Mouse (Mus musculus) lung, postnatal 0 days (tissue): ENCODE measurements around the gene Strn4. TPM values are rescaled to one million over a fixed set of nuclear protein-coding genes. Genes with fewer than 3 reads are reported as not detected.
A peak's percentile ranks its signal among the peaks of the same experiment; 100 is the strongest.

ENCODE experiments used
- ATAC-seq: fragments of 200-750 bp; cut with Nextera tagmentation; 2 replicates; pipeline ENCODE4 v1.8.0; 2017; ENCODE audit warnings: moderate library complexity
- DNase-seq: peaks from one replicate; pipeline ENCODE4 v3.0.0-alpha.2; 2016; ENCODE audit warnings: low spot score
- H3K27ac ChIP-seq: fragments of 300-500 bp; sonication (generic); 2 replicates; pipeline ENCODE4 v1.5.1; 2014; ENCODE audit warnings: antibody characterized with exemption, mild to moderate bottlenecking, low read length, mixed read lengths
- H3K27me3 ChIP-seq: fragments of 300-500 bp; sonication (generic); replicated peaks from 2 replicates; pipeline ENCODE4 v1.6.1; 2014; ENCODE audit warnings: low read length, mixed read lengths; ENCODE audit not compliant: insufficient read depth
- H3K36me3 ChIP-seq: fragments of 300-500 bp; sonication (generic); 2 replicates; pipeline ENCODE4 v1.6.1; 2014; ENCODE audit warnings: low read length, mixed read lengths; ENCODE audit not compliant: insufficient read depth
- H3K4me1 ChIP-seq: fragments of 300-500 bp; sonication (generic); 2 replicates; pipeline ENCODE4 v1.6.1; 2014; ENCODE audit warnings: antibody characterized with exemption, low read depth, low read length, mixed read lengths; ENCODE audit not compliant: insufficient read depth
- H3K4me2 ChIP-seq: fragments of 300-500 bp; sonication (generic); replicated peaks from 2 replicates; pipeline ENCODE4 v1.6.1; 2014; ENCODE audit warnings: low read depth, mild to moderate bottlenecking, low read length, moderate library complexity, mixed read lengths
- H3K4me3 ChIP-seq: fragments of 300-500 bp; sonication (generic); 2 replicates; pipeline ENCODE4 v1.5.1; 2014; ENCODE audit warnings: low read depth, low read length
- H3K9ac ChIP-seq: fragments of 300-500 bp; sonication (generic); replicated peaks from 2 replicates; pipeline ENCODE4 v1.6.1; 2014; ENCODE audit warnings: low read depth, mild to moderate bottlenecking
- H3K9me3 ChIP-seq: fragments of 300-500 bp; sonication (generic); 2 replicates; pipeline ENCODE4 v1.6.1; 2016; ENCODE audit warnings: low read length, mixed read lengths
- CTCF ChIP-seq: IDR thresholded peaks from 2 replicates; pipeline ENCODE4 v1.5.1; 2016; ENCODE audit warnings: antibody characterized with exemption, mild to moderate bottlenecking
- EP300 ChIP-seq: IDR thresholded peaks from 2 replicates; pipeline ENCODE4 v1.6.1; 2016; ENCODE audit warnings: antibody characterized with exemption, mild to moderate bottlenecking, control low read depth
- WGBS: fragments of 180-500 bp; shearing (Covaris S2); extraction: QIAGEN DNeasy Blood & Tissue Kit; methylation state at CpG from one replicate; pipeline ENCODE4 v1.1.7; 2014; 5-methylcytosine and 5-hydroxymethylcytosine counted together
- polyA plus RNA-seq: library from polyadenylated mRNA; unstranded; fragments of >200 nt; fragmentation: Nextera tagmentation; extraction: Ambion mirVana; gene quantifications from 2 replicates; pipeline ENCODE4 v1.2.1, GENCODE M21; 2015

The Strn4 gene
- polyA plus RNA-seq, 1 experiment from 2014 or later, result 57.7 TPM

DNA sequence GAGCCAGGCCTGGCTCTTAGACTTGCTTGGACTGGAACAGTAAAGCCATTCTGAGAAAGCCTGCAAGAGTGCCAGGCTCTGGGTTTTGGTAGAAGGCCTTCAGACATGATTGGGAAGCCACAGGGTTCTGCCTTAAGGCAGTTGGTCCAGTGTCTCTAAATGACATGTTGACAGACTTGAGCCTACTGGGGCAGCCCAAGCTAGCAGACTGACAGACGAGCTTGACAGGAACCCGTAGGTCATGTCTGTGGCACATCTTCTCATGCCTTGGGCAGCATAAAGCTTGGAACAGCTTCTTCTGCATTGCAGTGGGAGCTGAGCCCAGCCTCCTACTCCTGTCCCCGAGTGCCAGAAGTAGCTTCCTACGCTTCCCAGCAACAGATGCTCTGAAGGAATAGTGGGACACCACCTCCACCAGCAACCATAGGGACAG, 6.0 kb downstream of the Strn4 start:
- DNase-seq, result no peak
- Histone ChIP-seq H3K9me3 (no peaks in the 10 kb centered on the region), H3K4me1 (peaks cover 20% of the 10 kb centered on the region; the same call in 1 of the 2 replicates), H3K9ac (no peak overlapping the region), H3K27me3 (no peaks in the 10 kb centered on the region), H3K36me3 (peaks cover 8% of the 10 kb centered on the region; the same call in 1 of the 2 replicates), H3K4me3 (no peak overlapping the region), H3K27ac (no peak overlapping the region), H3K4me2 (no peak overlapping the region)
- TF ChIP-seq CTCF (no peak), EP300 (no peak)
- WGBS, result 45% methylated on average over 4 of the region's 4 CpGs
- no peak for ATAC-seq

DNA sequence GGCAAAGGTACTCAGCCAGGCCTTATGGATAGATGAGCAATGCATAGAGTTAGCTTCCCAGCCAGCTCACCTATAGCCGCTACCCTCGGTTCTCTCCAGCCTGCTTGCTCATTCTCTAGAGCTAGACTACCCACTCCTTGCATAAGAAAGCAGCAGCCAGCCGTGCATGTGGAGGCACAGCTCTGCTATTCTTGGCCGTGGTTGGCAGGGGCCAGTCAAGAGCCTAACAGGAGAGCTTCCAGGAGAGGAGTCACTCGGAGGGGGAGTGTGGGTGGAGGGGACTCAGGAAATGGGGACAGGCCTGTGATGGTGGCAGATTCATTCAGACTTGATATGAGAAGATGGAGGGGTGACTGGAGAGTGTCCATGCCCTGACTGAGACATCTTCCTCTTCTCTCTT, 8.0 kb downstream of the Strn4 start:
- no peak for ATAC-seq
- peaks cover 7% of the 10 kb centered on the region; the same call in 1 of the 2 replicates for H3K4me1 ChIP-seq
- no peak overlapping the region for H3K4me3 ChIP-seq
- no peak overlapping the region for H3K27ac ChIP-seq
- no peak for DNase-seq
- H3K27me3 ChIP-seq, result no peaks in the 10 kb centered on the region
- H3K36me3 ChIP-seq, result peaks cover 14% of the 10 kb centered on the region
- TF ChIP-seq EP300 (no peak), CTCF (no peak)
- H3K9ac ChIP-seq, result no peak overlapping the region
- no peak overlapping the region for H3K4me2 ChIP-seq
- 54% methylated on average over 5 of the region's 5 CpGs for WGBS
- H3K9me3 ChIP-seq, result no peaks in the 10 kb centered on the region

DNA sequence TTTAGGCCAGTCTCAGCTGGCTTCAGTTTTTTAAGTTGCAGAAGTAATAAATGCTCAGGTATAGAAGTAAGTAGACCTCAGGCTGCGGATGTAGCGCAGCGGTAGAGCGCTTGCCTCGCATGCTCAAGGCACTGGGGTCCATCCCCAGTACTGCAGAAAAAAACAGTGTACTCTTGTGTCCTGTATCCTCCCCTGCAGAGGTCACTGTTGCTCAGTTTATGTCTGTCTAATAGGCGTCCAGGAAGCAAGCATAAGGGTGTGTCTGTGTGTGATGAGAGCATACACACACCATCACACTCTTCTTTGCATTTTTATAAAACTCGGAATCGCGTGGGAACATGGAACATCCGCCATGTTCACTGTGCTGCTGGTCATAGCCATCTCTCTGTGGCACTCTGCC, 10.1 kb downstream of the Strn4 start:
- Histone ChIP-seq H3K4me1 (peaks cover 4% of the 10 kb centered on the region; the same call in 1 of the 2 replicates), H3K4me2 (no peak overlapping the region), H3K9ac (no peak overlapping the region), H3K4me3 (no peak overlapping the region), H3K27ac (no peak overlapping the region), H3K27me3 (no peaks in the 10 kb centered on the region), H3K36me3 (peaks cover 34% of the 10 kb centered on the region), H3K9me3 (no peaks in the 10 kb centered on the region)
- ATAC-seq (peak; percentile 65), DNase-seq (peak; percentile 59)
- TF ChIP-seq EP300 (no peak), CTCF (peak; percentile 76)
- WGBS, result 74% methylated on average over 10 of the region's 10 CpGs

DNA sequence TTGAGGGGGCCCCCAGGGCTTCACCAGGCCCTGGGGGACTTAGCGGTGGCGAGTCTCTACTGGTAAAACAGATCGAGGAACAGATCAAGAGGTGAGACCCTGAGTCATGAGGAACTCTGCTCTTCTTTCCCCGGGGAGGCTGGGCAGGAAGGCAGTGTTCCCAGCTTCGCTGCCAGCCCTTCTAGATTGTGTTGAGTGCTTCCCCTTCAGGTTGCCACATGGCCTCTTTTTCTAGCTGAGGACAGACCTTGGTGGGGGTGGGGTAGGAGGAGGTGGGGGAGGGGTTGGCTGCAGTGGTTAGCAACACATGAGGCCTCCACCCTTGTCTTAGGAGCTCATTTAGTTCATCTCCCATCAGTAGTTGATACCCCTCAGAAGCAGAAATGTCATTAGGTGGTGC, 10.9 kb downstream of the Strn4 start:
- ATAC-seq, result no peak
- WGBS, result 58% methylated on average over 5 of the region's 5 CpGs
- TF ChIP-seq EP300 (no peak), CTCF (no peak)

DNA sequence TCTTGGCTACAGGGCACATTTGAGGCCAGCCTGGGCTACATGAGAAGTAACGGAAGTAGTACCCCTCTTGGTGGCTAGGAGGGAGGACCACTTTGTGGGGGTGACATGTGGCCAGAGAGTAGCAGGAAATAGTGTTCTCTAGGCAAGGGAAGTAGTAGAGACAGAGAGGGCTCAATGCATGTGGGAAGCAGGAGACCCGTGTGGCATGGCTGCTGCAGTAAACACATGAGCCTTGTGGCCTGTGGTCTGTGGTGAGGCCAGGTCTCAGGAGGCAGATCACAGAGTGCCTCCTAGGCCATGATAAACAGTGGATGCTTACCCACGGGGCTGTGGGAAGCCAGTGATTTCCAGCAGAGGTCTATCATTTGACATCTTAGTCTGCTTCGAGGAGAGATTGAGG, 11.6 kb downstream of the Strn4 start:
- Histone ChIP-seq H3K4me2 (no peak overlapping the region), H3K4me1 (no peaks in the 10 kb centered on the region), H3K9ac (no peak overlapping the region), H3K27ac (no peak overlapping the region), H3K9me3 (no peaks in the 10 kb centered on the region), H3K4me3 (no peak overlapping the region), H3K36me3 (peaks cover 49% of the 10 kb centered on the region), H3K27me3 (no peaks in the 10 kb centered on the region)
- TF ChIP-seq EP300, result no peak
- TF ChIP-seq CTCF, result no peak
- no peak for ATAC-seq
- 49% methylated on average over 4 of the region's 4 CpGs for WGBS
- DNase-seq, result no peak

More for the DNA sequence above, 10.9 kb downstream of the Strn4 start:
- no peak overlapping the region for H3K27ac ChIP-seq
- H3K4me2 ChIP-seq, result no peak overlapping the region
- H3K4me1 ChIP-seq, result no peaks in the 10 kb centered on the region
- no peaks in the 10 kb centered on the region for H3K27me3 ChIP-seq
- H3K9me3 ChIP-seq, result no peaks in the 10 kb centered on the region
- H3K9ac ChIP-seq, result no peak overlapping the region
- H3K4me3 ChIP-seq, result no peak overlapping the region
- peaks cover 42% of the 10 kb centered on the region for H3K36me3 ChIP-seq
- DNase-seq, result no peak

DNA sequence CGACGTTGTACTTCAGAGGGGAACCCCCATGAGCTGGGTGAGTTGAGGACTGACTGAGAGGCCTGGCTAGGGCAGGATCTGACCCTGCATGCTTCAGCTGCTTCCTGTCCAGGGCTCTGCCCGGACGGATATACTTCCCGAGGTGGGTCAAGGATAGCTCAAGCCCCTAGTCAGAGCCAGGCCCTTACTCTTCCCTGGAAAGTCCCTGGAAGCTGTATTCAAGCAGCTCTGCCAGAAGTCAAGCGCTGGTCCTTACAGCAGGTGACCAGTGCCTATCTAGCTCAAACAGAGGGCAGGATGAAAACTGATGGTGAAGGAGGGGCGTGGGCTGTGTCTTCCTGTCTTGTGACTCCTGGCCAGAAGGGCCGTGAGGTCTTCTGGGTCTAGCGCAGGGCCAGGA, 14.8 kb downstream of the Strn4 start:
- ATAC-seq, result peak; percentile 52
- H3K27ac ChIP-seq, result no peak overlapping the region
- peaks cover 59% of the 10 kb centered on the region for H3K36me3 ChIP-seq
- no peak overlapping the region for H3K9ac ChIP-seq
- H3K9me3 ChIP-seq, result no peaks in the 10 kb centered on the region
- WGBS, result 67% methylated on average over 9 of the region's 9 CpGs
- H3K4me3 ChIP-seq, result no peak overlapping the region
- no peak overlapping the region for H3K4me2 ChIP-seq
- no peaks in the 10 kb centered on the region for H3K27me3 ChIP-seq
- H3K4me1 ChIP-seq, result no peaks in the 10 kb centered on the region
- TF ChIP-seq CTCF (no peak), EP300 (no peak)
- DNase-seq, result no peak
